In the genomic region with DNA sequence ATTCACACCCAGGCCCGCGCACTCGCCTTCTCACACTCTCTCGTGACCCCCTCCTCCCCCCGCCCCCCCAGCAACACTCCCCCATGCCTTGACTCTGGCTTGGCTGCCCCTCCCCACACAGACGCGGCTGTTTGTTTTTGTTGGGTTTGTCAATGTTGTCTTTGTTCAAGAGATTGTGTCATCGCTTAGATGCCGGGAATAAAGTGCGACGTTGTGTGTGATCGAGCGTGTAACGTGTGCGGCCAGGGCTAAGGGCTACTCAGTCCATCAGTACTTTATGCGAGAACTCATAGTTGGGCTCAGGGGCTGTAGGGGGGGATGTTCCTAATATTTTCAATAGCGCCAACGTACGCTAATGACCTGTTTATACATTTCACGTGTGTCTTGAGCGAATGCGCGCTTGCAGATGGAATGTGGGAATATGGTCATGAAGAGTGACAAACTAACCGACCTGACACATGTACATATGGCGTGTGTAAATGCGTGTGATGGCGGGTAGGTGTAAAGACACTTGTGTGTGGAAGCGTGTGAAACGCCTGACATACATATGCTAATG, we compare ENCODE assay signal across 8 mouse cellular contexts. TPM values are rescaled to one million over a fixed set of nuclear protein-coding genes. Genes with fewer than 3 reads are reported as not detected.
DNase-seq lines count a peak whose midpoint lies in the region; ATAC-seq and TF ChIP-seq lines count a peak whose summit lies in the region.
"Had no signal": no experiment of that assay in that cellular context is flagged by ENCODE, and none has a peak within 500 bp of the region (broad histone marks: within the 10 kb centered on the region; RNA-seq: fewer than 3 reads in every experiment).

No protein-coding gene starts in this region.

- H3K4me1 ChIP-seq in embryonic facial prominence, embryonic 12.5 days: peaks cover 46% of the 10 kb centered on the region
- H3K4me1 ChIP-seq in hindbrain, postnatal 0 days (ENCODE audit: insufficient read depth, low read length): peaks cover 14% of the 10 kb centered on the region; the same call in 1 of the 2 replicates
- H3K4me1 ChIP-seq in liver, postnatal 0 days (ENCODE audit: insufficient read depth): peaks cover 12% of the 10 kb centered on the region

- peak; percentile 48 for DNase-seq in right cerebral cortex, adult 18-20 months
- no peak for DNase-seq in right cerebral cortex, postnatal 4 days
- DNase-seq in hindbrain, postnatal 0 days (ENCODE audit: low spot score): peak; percentile 58
- DNase-seq in liver, postnatal 0 days: peak; percentile 69
- peak; percentile 52 for DNase-seq in retina, embryonic 14.5 days (ENCODE audit: low spot score)
- DNase-seq in right cerebral cortex, postnatal 36 days (ENCODE audit: low spot score in 2 of 2): no peak

- TF ChIP-seq EP300 in liver, postnatal 0 days (IDR thresholded peaks at IDR 0.05; ENCODE audit: low read depth): peak; percentile 37; the same call in 1 of the 2 replicates

- H3K27me3 ChIP-seq in embryonic facial prominence, embryonic 12.5 days: peaks cover 19% of the 10 kb centered on the region
- no peaks in the 10 kb centered on the region for H3K27me3 ChIP-seq in hindbrain, postnatal 0 days (ENCODE audit: insufficient read depth, low read length)
- peaks cover 26% of the 10 kb centered on the region for H3K27me3 ChIP-seq in liver, postnatal 0 days (ENCODE audit: insufficient read depth, low read length)

- 0 out of 2 replicates have a peak, but pooled peaks cover 2% of the 10 kb centered on the region for H3K36me3 ChIP-seq in embryonic facial prominence, embryonic 12.5 days
- no peaks in the 10 kb centered on the region for H3K36me3 ChIP-seq in hindbrain, postnatal 0 days (ENCODE audit: insufficient read depth, low read length)
- 0 out of 2 replicates have a peak, but pooled peaks cover 7% of the 10 kb centered on the region for H3K36me3 ChIP-seq in liver, postnatal 0 days (replicated peaks; ENCODE audit: insufficient read depth, low read length)

- peak overlapping the region; percentile 84 for H3K27ac ChIP-seq in embryonic facial prominence, embryonic 12.5 days
- peak overlapping the region; percentile 73 for H3K27ac ChIP-seq in hindbrain, postnatal 0 days
- H3K27ac ChIP-seq in liver, postnatal 0 days (ENCODE audit: low read depth): peak overlapping the region; percentile 94

- H3K4me3 ChIP-seq in embryonic facial prominence, embryonic 12.5 days: peak overlapping the region; percentile 51
- peak overlapping the region; percentile 49 for H3K4me3 ChIP-seq in hindbrain, postnatal 0 days (ENCODE audit: low read length)
- peak overlapping the region; percentile 57 for H3K4me3 ChIP-seq in liver, postnatal 0 days (ENCODE audit: low read depth, low read length)

- no peaks in the 10 kb centered on the region for H3K9me3 ChIP-seq in embryonic facial prominence, embryonic 12.5 days
- H3K9me3 ChIP-seq in hindbrain, postnatal 0 days (ENCODE audit: low read length): no peaks in the 10 kb centered on the region
- no peaks in the 10 kb centered on the region for H3K9me3 ChIP-seq in liver, postnatal 0 days (ENCODE audit: low read length)

- peak overlapping the region; percentile 93 for H3K4me2 ChIP-seq in embryonic facial prominence, embryonic 12.5 days (replicated peaks)
- peak overlapping the region; percentile 89 for H3K4me2 ChIP-seq in hindbrain, postnatal 0 days (ENCODE audit: low read depth, low read length)
- peak overlapping the region; percentile 73 for H3K4me2 ChIP-seq in liver, postnatal 0 days (ENCODE audit: low read depth, low read length)

- under 1% methylated on average over 29 of the region's 29 CpGs for WGBS in embryonic facial prominence, embryonic 12.5 days
- under 1% methylated on average over 28 of the region's 29 CpGs for WGBS in hindbrain, postnatal 0 days
- WGBS in liver, postnatal 0 days (ENCODE audit: insufficient replicate concordance): 2% methylated on average over 29 of the region's 29 CpGs

- TF ChIP-seq CTCF in hindbrain, postnatal 0 days (IDR thresholded peaks at IDR 0.05; ENCODE audit: low read depth): peak; percentile 1; the same call in 1 of the 2 replicates
- TF ChIP-seq CTCF in liver, postnatal 0 days (IDR thresholded peaks at IDR 0.05; ENCODE audit: low read depth): no peak

- ATAC-seq in embryonic facial prominence, embryonic 12.5 days (ENCODE audit: insufficient number of reproducible peaks, insufficient read depth, low FRiP score, low TSS enrichment): no peak
- ATAC-seq in hindbrain, postnatal 0 days: peak; percentile 52
- peak; percentile 57 for ATAC-seq in liver, postnatal 0 days

- peak overlapping the region; percentile 65; the same call in 1 of the 2 replicates for H3K9ac ChIP-seq in embryonic facial prominence, embryonic 12.5 days
- H3K9ac ChIP-seq in hindbrain, postnatal 0 days (replicated peaks; ENCODE audit: low read length): peak overlapping the region; percentile 57
- H3K9ac ChIP-seq in liver, postnatal 0 days (replicated peaks): peak overlapping the region; percentile 74

RNA-seq across cellular contexts. Expression of a gene that starts 0.8 kb away (rescaled TPM):
- polyA plus RNA-seq in embryonic facial prominence, embryonic 12.5 days (2016; fragmentation: Nextera tagmentation; extraction: Ambion mirVana): 32.6 and 36.1 TPM in 2 replicates
- 3.9 and 5.9 TPM in 2 replicates for total RNA-seq in hindbrain, postnatal 0 days (2014; rRNA removed)
- 7.4 and 10.9 TPM in 2 replicates for polyA plus RNA-seq in hindbrain, postnatal 0 days (2015; fragmentation: Nextera tagmentation; extraction: Ambion mirVana)
- polyA plus RNA-seq in liver, postnatal 0 days (2015; fragmentation: Nextera tagmentation; extraction: Ambion mirVana): 22.1 and 27.8 TPM in 2 replicates
- total RNA-seq: common myeloid progenitor, adult 5-6 weeks had no signal

RNA-seq across cellular contexts. Expression of a gene that starts 9.8 kb away (rescaled TPM):
- polyA plus RNA-seq in embryonic facial prominence, embryonic 12.5 days (2016; fragmentation: Nextera tagmentation; extraction: Ambion mirVana): 56.6 and 62.0 TPM in 2 replicates
- 30.1 and 30.8 TPM in 2 replicates for total RNA-seq in hindbrain, postnatal 0 days (2014; rRNA removed)
- 47.2 and 49.1 TPM in 2 replicates for polyA plus RNA-seq in hindbrain, postnatal 0 days (2015; fragmentation: Nextera tagmentation; extraction: Ambion mirVana)
- polyA plus RNA-seq in liver, postnatal 0 days (2015; fragmentation: Nextera tagmentation; extraction: Ambion mirVana): 18.3 and 19.6 TPM in 2 replicates

RNA-seq across cellular contexts. Expression of a gene that starts 21.0 kb away (rescaled TPM):
- 101 and 103 TPM in 2 replicates for polyA plus RNA-seq in embryonic facial prominence, embryonic 12.5 days (2016; fragmentation: Nextera tagmentation; extraction: Ambion mirVana)
- 295 and 347 TPM in 2 replicates for total RNA-seq in hindbrain, postnatal 0 days (2014; rRNA removed)
- 95.5 and 97.8 TPM in 2 replicates for polyA plus RNA-seq in hindbrain, postnatal 0 days (2015; fragmentation: Nextera tagmentation; extraction: Ambion mirVana)
- polyA plus RNA-seq in liver, postnatal 0 days (2015; fragmentation: Nextera tagmentation; extraction: Ambion mirVana): 63.2 and 73.2 TPM in 2 replicates

RNA-seq across cellular contexts. Expression of a gene that starts 34.0 kb away (rescaled TPM):
- polyA plus RNA-seq in embryonic facial prominence, embryonic 12.5 days (2016; fragmentation: Nextera tagmentation; extraction: Ambion mirVana): 6.2 and 7.7 TPM in 2 replicates
- total RNA-seq in hindbrain, postnatal 0 days (2014; rRNA removed): 97.9 and 101 TPM in 2 replicates
- 42.9 and 49.8 TPM in 2 replicates for polyA plus RNA-seq in hindbrain, postnatal 0 days (2015; fragmentation: Nextera tagmentation; extraction: Ambion mirVana)
- polyA plus RNA-seq in liver, postnatal 0 days (2015; fragmentation: Nextera tagmentation; extraction: Ambion mirVana): 0.06 and 0.21 TPM in 2 replicates

RNA-seq across cellular contexts. Expression of a gene that starts 34.4 kb away (rescaled TPM):
- polyA plus RNA-seq in embryonic facial prominence, embryonic 12.5 days (2016; fragmentation: Nextera tagmentation; extraction: Ambion mirVana): 297 and 306 TPM in 2 replicates
- total RNA-seq in hindbrain, postnatal 0 days (2014; rRNA removed): 74.9 and 111 TPM in 2 replicates
- 250 and 268 TPM in 2 replicates for polyA plus RNA-seq in hindbrain, postnatal 0 days (2015; fragmentation: Nextera tagmentation; extraction: Ambion mirVana)
- polyA plus RNA-seq in liver, postnatal 0 days (2015; fragmentation: Nextera tagmentation; extraction: Ambion mirVana): 141 TPM in 2 replicates

Comparison
In these comparisons a context has a peak if more than half of its experiments do, and no peak if none do; other contexts are left out.
1. DNase-seq: peak in right cerebral cortex, adult 18-20 months (single experiment), hindbrain, postnatal 0 days (single experiment), liver, postnatal 0 days (single experiment) and retina, embryonic 14.5 days (single experiment); none in right cerebral cortex, postnatal 4 days (single experiment) and right cerebral cortex, postnatal 36 days (0 of 2).
2. Peak in every context shown above with its lines, with median percentiles within 50 percentile points of each other: H3K27ac ChIP-seq, H3K4me2 ChIP-seq, H3K4me3 ChIP-seq and H3K9ac ChIP-seq.